Mouse (Mus musculus) bone marrow macrophage, adult 2 months (primary cell): Measurements from ENCODE around the gene Rpl3l. TPM values are rescaled to one million over a fixed set of nuclear protein-coding genes. Genes with fewer than 3 reads are reported as not detected.
A peak's percentile ranks its signal among the peaks of the same experiment; 100 is the strongest.

Experiments used
- H3K27ac ChIP-seq: 2 replicates; pipeline ENCODE4 v1.5.1; 2012; ENCODE audit warnings: low read depth, low read length; ENCODE audit not compliant: insufficient read depth
- H3K4me1 ChIP-seq: 2 replicates; pipeline ENCODE4 v1.6.1; 2012; ENCODE audit warnings: low read length; ENCODE audit not compliant: control insufficient read depth, insufficient read depth
- H3K4me3 ChIP-seq: 2 replicates; pipeline ENCODE4 v1.5.1; 2012; ENCODE audit warnings: mild to moderate bottlenecking, low read length, moderate library complexity; ENCODE audit not compliant: insufficient read depth
- CTCF ChIP-seq: IDR thresholded peaks from 2 replicates; pipeline ENCODE4 v1.5.1; 2012; ENCODE audit warnings: low read depth, mild to moderate bottlenecking, low read length, moderate library complexity
- POLR2A ChIP-seq: IDR thresholded peaks from 2 replicates; pipeline ENCODE4 v1.6.1; 2012; ENCODE audit warnings: mild to moderate bottlenecking, low read depth, low read length, borderline replicate concordance
- polyA plus RNA-seq: library from polyadenylated mRNA; stranded (reverse); fragments of >200 nt; gene quantifications from 2 replicates; pipeline ENCODE4 v1.2.4, GENCODE M21; 2012; ENCODE audit not compliant: missing spikeins, insufficient read depth, insufficient read length

Rpl3l gene
- polyA plus RNA-seq, 1 experiment = not detected

DNA sequence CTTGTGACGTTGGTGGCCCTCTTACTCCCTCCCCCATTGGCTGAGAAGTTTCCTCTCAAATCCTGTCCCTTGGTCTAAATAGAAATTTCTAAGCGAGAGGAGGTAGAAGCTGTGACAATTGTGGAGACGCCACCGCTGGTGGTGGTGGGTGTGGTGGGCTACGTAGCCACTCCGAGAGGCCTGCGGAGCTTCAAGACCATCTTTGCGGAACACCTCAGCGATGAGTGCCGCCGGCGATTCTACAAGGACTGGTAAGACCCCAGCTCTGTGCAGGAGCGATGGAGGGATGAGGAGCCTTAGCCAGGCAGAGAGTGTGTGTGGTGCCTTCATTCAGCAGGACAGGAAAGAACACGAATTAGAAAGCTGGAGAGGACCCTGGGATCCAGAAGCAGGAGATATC is 3.2 kb downstream of the Rpl3l start:
- TF ChIP-seq POLR2A (no peak), CTCF (no peak)

DNA sequence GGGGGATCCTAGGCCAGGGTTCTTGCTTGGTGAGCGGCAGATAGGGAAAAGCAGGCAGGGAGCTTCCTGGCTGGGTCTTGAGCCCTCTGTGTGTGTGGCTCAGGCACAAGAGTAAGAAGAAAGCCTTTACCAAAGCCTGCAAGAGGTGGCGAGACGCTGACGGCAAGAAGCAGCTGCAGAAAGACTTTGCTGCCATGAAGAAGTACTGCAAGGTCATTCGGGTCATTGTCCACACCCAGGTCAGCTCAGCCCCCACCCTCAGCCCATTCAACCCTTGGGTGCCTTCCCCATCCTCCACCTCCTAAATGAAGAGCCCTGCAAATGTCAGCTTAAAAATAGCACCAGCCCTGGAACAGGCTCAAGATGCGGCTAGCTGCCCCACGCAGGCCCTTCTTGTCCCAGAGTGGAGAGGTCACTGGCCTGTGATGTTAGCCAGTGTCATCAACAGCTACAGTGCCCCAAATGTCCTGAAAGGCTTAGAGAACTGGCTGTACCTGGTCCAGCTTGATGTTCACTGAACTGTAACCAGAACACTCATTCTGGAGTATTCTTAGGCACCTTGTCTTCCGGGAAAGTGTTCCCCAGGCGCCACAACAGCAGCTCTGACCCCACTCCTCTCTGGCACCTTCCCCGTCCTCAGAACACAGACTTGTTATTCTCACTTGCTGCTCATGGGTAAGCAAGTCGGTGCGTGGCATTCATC is 4.8 kb downstream of the Rpl3l start:
- Histone ChIP-seq H3K4me1 (peaks cover 21% of the 10 kb centered on the region), H3K27ac (no peak overlapping the region), H3K4me3 (no peak overlapping the region)
- TF ChIP-seq CTCF = no peak
- no peak for TF ChIP-seq POLR2A

More for the DNA sequence above, 3.2 kb downstream of the Rpl3l start:
- H3K4me3 ChIP-seq = no peak overlapping the region
- no peak overlapping the region for H3K27ac ChIP-seq
- H3K4me1 ChIP-seq = peaks cover 18% of the 10 kb centered on the region

DNA sequence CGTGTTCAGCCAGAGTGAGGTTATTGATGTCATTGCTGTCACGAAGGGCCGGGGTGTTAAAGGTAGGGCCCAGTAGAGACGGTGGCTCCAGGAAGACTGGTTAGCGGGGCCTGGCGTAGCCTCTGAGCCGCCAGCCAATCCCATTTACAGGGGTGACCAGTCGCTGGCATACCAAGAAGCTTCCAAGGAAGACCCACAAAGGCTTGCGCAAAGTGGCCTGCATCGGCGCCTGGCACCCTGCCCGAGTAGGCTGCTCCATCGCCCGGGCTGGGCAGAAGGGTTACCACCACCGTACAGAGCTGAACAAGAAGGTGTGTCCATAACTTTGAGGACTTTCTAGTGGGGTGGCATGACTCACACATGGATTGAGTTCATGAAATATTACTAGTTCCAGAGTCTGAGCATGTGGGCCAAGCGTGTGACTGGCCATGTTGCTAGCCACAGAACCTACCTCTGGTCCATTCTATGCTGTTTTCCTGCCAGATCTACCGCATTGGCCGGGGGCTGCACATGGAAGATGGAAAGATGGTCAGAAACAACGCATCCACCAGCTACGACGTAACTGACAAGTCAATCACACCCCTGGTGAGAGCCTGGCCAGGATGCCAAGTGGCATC is 5.9 kb downstream of the Rpl3l start:
- Histone ChIP-seq H3K4me1 (peaks cover 29% of the 10 kb centered on the region), H3K27ac (no peak overlapping the region), H3K4me3 (no peak overlapping the region)
- TF ChIP-seq POLR2A (no peak), CTCF (no peak)

DNA sequence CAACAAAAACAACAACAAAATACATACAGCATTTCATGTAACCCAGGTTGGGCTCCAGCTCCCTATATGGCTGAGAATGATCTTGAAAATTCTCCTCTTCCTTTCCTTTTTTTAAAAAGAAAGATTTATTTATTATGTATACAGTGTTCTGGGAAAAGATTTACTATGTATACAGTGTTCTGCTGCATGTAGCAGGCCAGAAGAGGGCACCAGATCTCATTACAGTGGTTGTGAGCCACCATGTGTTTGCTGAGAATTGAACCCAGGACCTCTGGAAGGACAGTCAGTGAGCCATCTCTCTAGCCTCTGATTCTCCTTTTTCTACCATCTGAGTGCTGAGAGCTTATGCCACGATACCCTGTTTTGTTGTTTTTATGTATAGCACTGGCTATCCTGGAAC is 6.9 kb downstream of the Rpl3l start:
- peaks cover 35% of the 10 kb centered on the region for H3K4me1 ChIP-seq
- no peak for TF ChIP-seq CTCF
- TF ChIP-seq POLR2A = no peak
- H3K4me3 ChIP-seq = no peak overlapping the region
- no peak overlapping the region for H3K27ac ChIP-seq

DNA sequence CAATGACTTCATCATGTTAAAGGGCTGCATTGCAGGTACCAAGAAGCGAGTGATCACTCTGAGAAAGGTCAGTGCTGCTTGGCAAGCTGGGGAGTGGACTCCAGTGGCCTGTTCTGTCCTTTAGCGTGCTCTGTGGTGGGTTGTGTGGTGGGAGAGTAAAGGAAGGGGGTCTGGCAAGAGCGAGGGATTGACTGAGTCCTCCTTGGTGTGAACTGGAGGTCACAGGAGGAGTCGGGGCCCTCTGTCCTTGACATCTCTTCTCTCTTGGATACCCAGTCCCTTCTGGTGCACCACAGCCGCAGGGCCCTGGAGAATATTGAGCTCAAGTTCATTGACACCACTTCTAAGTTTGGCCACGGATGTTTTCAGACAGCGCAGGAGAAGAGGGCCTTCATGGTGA is 7.8 kb downstream of the Rpl3l start:
- Histone ChIP-seq H3K27ac (no peak overlapping the region), H3K4me3 (peak overlapping the region; percentile 54; the same call in 1 of the 2 replicates), H3K4me1 (peaks cover 35% of the 10 kb centered on the region)
- no peak for TF ChIP-seq CTCF
- TF ChIP-seq POLR2A = no peak

DNA sequence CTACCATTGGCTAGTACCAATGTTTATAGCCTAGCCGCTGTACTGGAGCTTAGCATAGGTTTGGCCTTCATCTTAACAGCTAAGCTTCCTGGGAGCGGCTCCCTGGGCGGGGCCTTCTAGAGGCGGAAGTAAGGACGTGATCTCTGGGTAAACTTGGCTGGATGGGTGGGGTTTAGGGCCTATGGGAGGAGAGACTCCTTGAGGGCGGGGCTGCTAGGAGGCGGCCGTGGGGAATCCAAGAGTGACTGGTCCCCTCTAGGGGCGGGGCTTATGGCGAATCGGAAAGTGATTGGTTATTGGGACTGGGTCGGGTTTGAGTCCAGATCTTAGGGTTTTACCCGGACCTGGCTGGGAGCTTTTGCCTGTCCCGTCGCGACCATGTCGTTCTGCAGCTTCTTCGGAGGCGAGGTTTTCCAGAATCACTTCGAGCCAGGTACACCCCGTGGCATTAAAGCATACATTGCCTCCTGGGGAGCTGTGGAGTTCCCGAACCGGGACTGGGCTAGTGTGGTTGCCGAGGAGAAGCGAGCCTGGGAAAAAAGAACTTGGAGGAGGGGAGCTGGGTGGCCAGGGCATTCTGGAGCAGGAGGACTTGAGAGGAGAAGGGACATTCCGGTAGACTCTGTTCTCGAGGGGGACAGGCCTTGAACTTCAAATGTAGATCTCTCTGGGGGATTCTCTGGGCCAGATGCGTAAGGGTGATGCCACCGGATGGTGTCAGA is 8.9 kb downstream of the Rpl3l start, which contains the start of gene Msrb1:
TSS of gene Msrb1 (plus strand) at position 313 of the 722 bp plus-strand sequence.
- Histone ChIP-seq H3K4me1 (peaks cover 40% of the 10 kb centered on the region), H3K4me3 (peak within 1 kb of the TSS; percentile 78), H3K27ac (peak within 1 kb of the TSS; percentile 57)
- TF ChIP-seq CTCF (no peak), POLR2A (peak; percentile 92; the same call in 1 of the 2 replicates)

DNA sequence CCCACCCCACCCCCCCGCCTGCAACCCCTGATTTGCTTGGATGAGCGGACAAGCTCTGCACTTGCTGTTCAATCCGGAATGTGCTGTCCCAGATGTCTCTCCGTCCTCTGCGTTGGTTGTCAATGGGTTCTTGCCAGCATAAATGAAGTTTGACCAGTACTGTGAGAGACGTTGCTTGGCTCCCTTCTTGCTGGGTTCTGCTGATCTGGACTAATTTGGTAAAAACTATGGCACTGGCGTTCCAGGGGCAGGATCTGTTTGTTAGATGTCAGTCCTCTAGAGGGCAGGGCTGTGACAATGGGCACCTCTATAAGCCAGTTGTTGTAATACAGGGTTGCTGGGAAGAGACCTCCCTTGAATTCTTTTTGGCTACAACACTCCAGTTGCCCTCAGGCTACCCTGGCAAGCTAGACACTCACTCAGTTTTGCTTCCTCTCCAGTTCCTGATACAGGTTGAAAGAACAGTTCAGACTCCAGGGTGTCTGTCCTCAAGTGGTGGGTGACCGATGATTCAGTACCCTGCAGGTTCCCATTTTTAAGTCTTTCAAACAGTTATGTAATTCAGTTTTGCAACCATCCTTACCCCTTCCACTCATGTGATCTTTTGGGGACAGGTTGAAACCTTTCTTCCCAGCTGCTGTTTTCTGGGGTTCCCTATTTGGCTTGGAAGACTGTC is 9.7 kb downstream of the Rpl3l start:
- Histone ChIP-seq H3K27ac (peak overlapping the region; percentile 57), H3K4me3 (peak overlapping the region; percentile 78), H3K4me1 (peaks cover 46% of the 10 kb centered on the region)
- peak; percentile 5; the same call in 1 of the 2 replicates for TF ChIP-seq CTCF
- TF ChIP-seq POLR2A = no peak

DNA sequence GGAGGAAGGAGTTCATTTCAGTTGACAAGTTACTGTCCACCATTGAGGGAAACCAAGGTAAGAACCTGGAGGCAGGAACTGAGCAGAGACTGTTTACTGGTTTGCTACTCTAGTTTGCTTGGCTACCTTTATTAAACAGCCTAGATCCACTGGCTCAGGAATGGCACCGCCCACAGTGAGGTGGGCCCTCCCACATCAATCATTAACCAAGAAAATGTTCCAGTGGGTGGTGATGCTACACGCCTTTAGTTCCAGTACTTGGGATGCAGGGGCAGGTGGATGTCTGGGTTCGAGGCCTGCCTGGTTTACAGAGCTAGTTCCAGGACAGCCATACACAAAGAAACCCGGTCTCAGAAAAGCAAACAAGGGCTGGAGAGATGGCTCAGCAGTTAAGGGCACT is 10.6 kb downstream of the Rpl3l start:
- peak overlapping the region; percentile 78 for H3K4me3 ChIP-seq

DNA sequence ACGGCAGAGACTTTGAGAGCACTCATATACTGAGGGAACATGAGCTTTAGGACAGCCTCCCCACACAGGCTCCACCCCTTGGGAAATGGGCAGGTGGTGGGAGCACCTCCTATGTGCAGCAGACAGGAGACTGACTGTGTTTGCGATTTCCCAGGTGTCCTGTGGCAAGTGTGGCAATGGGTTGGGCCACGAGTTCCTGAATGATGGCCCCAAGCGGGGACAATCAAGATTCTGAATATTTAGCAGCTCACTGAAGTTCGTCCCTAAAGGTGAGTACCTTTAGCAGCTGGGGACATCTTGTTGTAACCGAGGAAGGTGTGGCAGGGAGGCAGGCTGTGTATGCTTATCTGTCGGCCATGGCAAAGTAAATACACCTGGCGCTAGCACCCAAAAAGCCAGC is 12.3 kb downstream of the Rpl3l start:
- peaks cover 49% of the 10 kb centered on the region for H3K4me1 ChIP-seq
- H3K27ac ChIP-seq = no peak overlapping the region
- TF ChIP-seq POLR2A = no peak
- TF ChIP-seq CTCF = no peak
- no peak overlapping the region for H3K4me3 ChIP-seq

More for the DNA sequence above, 10.6 kb downstream of the Rpl3l start:
- TF ChIP-seq POLR2A (no peak), CTCF (no peak)
- Histone ChIP-seq H3K27ac (peak overlapping the region; percentile 57), H3K4me1 (peaks cover 53% of the 10 kb centered on the region)

DNA sequence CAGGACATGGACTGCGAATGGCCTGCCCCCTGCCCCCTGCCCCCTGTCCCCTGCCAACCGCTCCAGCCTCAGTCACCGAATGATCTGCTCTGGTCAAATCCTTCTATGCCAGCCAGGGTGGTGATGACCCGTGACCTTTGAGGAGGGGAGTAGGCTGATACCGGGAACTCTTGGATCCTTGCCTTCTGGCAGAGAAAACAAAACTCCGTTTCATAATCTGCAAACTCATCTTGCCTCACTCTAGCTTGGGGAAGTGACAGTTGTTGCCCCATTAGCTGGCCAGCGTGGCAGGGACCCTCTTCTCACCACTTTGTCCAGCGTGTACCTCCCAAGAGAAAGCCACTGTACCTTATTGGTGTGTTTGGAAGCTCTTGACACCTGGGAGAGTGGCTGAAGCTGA is 14.7 kb downstream of the Rpl3l start:
- H3K4me3 ChIP-seq = no peak overlapping the region
- TF ChIP-seq CTCF (no peak), POLR2A (no peak)
- peaks cover 36% of the 10 kb centered on the region for H3K4me1 ChIP-seq
- peak overlapping the region; percentile 74 for H3K27ac ChIP-seq
